Mouse (Mus musculus) frontal cortex, postnatal 14 days (tissue): Measurements from ENCODE around the gene Tbcd.
"Not testable (repeated sequence)": the region's sequence is repeated elsewhere in the genome, so short reads cannot be mapped to it uniquely, and the experiment has no call there.

Source experiments
- DNase-seq, 2 experiments: peaks; one replicate each; pipeline ENCODE4 v3.0.0; 2022; ENCODE audit warnings: low spot score in 2 of 2

Tbcd gene

GRCm38 (mm10) chr11:121653631-121654030 is 201.9 kb downstream of the Tbcd start:
- no peak for DNase-seq

- DNase-seq, result no peak
These were observed 202.7 kb downstream of the Tbcd start for GRCm38 (mm10) chr11:121654406-121654945.

- DNase-seq, result no peak
These were observed 203.5 kb downstream of the Tbcd start for GRCm38 (mm10) chr11:121655166-121655806.

GRCm38 (mm10) chr11:121655807-121656511 is 204.2 kb downstream of the Tbcd start:
- no peak for DNase-seq

- DNase-seq, result no peak
These were observed 206.4 kb downstream of the Tbcd start for GRCm38 (mm10) chr11:121658151-121658550.

- DNase-seq, result not testable (repeated sequence)
These were observed 208.9 kb downstream of the Tbcd start for GRCm38 (mm10) chr11:121660604-121661003.

- DNase-seq, result no peak
These were observed 209.4 kb downstream of the Tbcd start for GRCm38 (mm10) chr11:121661116-121661515.
